Mouse (Mus musculus): ENCODE data around the gene Pml. TPM values are rescaled to one million over a fixed set of nuclear protein-coding genes. Genes with fewer than 3 reads are reported as not detected.

Gene Pml
- polyA plus RNA-seq, 1 experiment from 2014 or later, result 4.7 TPM

- WGBS, result 93% methylated on average over 2 of the region's 2 CpGs
- Histone ChIP-seq H3K9me3 (no peaks in the 10 kb centered on the region), H3K4me1 (replicated peaks) (no peaks in the 10 kb centered on the region; the same call in 1 of the 2 replicates), H3K27me3 (no peaks in the 10 kb centered on the region), H3K9ac (no peak overlapping the region), H3K4me2 (no peak overlapping the region), H3K4me3 (no peak overlapping the region), H3K36me3 (peaks cover 4% of the 10 kb centered on the region; the same call in 1 of the 2 replicates), H3K27ac (no peak overlapping the region)
- ATAC-seq (ENCODE audit: low FRiP score), result no peak
Observed at GRCm38 (mm10) chr9:58224356-58224755, 25.2 kb downstream of the Pml start.

- 73% methylated on average over 24 of the region's 24 CpGs for WGBS
- ATAC-seq (ENCODE audit: low FRiP score), result no peak
- Histone ChIP-seq H3K4me3 (no peak overlapping the region), H3K9ac (no peak overlapping the region), H3K4me2 (no peak overlapping the region), H3K4me1 (replicated peaks) (no peaks in the 10 kb centered on the region), H3K9me3 (no peaks in the 10 kb centered on the region), H3K36me3 (no peaks in the 10 kb centered on the region), H3K27ac (no peak overlapping the region), H3K27me3 (no peaks in the 10 kb centered on the region)
Observed at GRCm38 (mm10) chr9:58220218-58220903, 29.2 kb downstream of the Pml start.

GRCm38 (mm10) chr9:58218539-58218938 is 31.0 kb downstream of the Pml start:
- Histone ChIP-seq H3K4me2 (no peak overlapping the region), H3K9me3 (no peaks in the 10 kb centered on the region), H3K27ac (no peak overlapping the region), H3K4me3 (no peak overlapping the region), H3K4me1 (replicated peaks) (peaks cover 7% of the 10 kb centered on the region), H3K9ac (no peak overlapping the region), H3K36me3 (no peaks in the 10 kb centered on the region), H3K27me3 (no peaks in the 10 kb centered on the region)
- ATAC-seq (ENCODE audit: low FRiP score), result no peak
- WGBS, result 83% methylated on average over 3 of the region's 3 CpGs

GRCm38 (mm10) chr9:58216402-58216801 is 33.2 kb downstream of the Pml start:
- Histone ChIP-seq H3K9ac (no peak overlapping the region), H3K27ac (no peak overlapping the region), H3K27me3 (0 out of 2 replicates have a peak, but pooled peaks cover 4% of the 10 kb centered on the region), H3K9me3 (no peaks in the 10 kb centered on the region), H3K4me3 (no peak overlapping the region), H3K4me2 (no peak overlapping the region), H3K4me1 (replicated peaks) (peaks cover 11% of the 10 kb centered on the region), H3K36me3 (no peaks in the 10 kb centered on the region)
- ATAC-seq (ENCODE audit: low FRiP score), result peak; percentile 68; the same call in 1 of the 2 replicates
- WGBS, result 44% methylated on average over 6 of the region's 6 CpGs

GRCm38 (mm10) chr9:58214519-58215180 is 34.9 kb downstream of the Pml start:
- Histone ChIP-seq H3K9ac (no peak overlapping the region), H3K4me3 (no peak overlapping the region), H3K4me2 (no peak overlapping the region), H3K36me3 (no peaks in the 10 kb centered on the region), H3K27me3 (0 out of 2 replicates have a peak, but pooled peaks cover 11% of the 10 kb centered on the region), H3K9me3 (no peaks in the 10 kb centered on the region), H3K27ac (no peak overlapping the region), H3K4me1 (replicated peaks) (peaks cover 11% of the 10 kb centered on the region)
- no peak for ATAC-seq (ENCODE audit: low FRiP score)
- 62% methylated on average over 8 of the region's 8 CpGs for WGBS

- peaks cover 11% of the 10 kb centered on the region for H3K4me1 ChIP-seq (replicated peaks)
- WGBS, result 28% methylated on average over 5 of the region's 5 CpGs
- no peak overlapping the region for H3K4me3 ChIP-seq
- H3K27me3 ChIP-seq, result 0 out of 2 replicates have a peak, but pooled peaks cover 11% of the 10 kb centered on the region
- peak overlapping the region; percentile 23; the same call in 1 of the 2 replicates for H3K27ac ChIP-seq
- H3K4me2 ChIP-seq, result no peak overlapping the region
- H3K9ac ChIP-seq, result no peak overlapping the region
- no peaks in the 10 kb centered on the region for H3K36me3 ChIP-seq
- no peak for ATAC-seq (ENCODE audit: low FRiP score)
- no peaks in the 10 kb centered on the region for H3K9me3 ChIP-seq
Observed at GRCm38 (mm10) chr9:58213865-58214264, 35.7 kb downstream of the Pml start.

GRCm38 (mm10) chr9:58213377-58213776 is 36.2 kb downstream of the Pml start:
- Histone ChIP-seq H3K9me3 (no peaks in the 10 kb centered on the region), H3K4me1 (replicated peaks) (peaks cover 11% of the 10 kb centered on the region), H3K27ac (peak overlapping the region; percentile 23; the same call in 1 of the 2 replicates), H3K9ac (no peak overlapping the region), H3K27me3 (0 out of 2 replicates have a peak, but pooled peaks cover 11% of the 10 kb centered on the region), H3K4me3 (no peak overlapping the region), H3K4me2 (no peak overlapping the region), H3K36me3 (no peaks in the 10 kb centered on the region)
- no peak for ATAC-seq (ENCODE audit: low FRiP score)
- WGBS, result 78% methylated on average over 5 of the region's 5 CpGs

- Histone ChIP-seq H3K27me3 (peaks cover 35% of the 10 kb centered on the region), H3K4me2 (no peak overlapping the region), H3K9ac (no peak overlapping the region), H3K9me3 (no peaks in the 10 kb centered on the region), H3K4me1 (replicated peaks) (peaks cover 14% of the 10 kb centered on the region), H3K4me3 (no peak overlapping the region), H3K27ac (no peak overlapping the region), H3K36me3 (no peaks in the 10 kb centered on the region)
- no peak for ATAC-seq (ENCODE audit: low FRiP score)
- WGBS, result 91% methylated on average over 2 of the region's 2 CpGs
Observed at GRCm38 (mm10) chr9:58210304-58210627, 39.3 kb downstream of the Pml start.

- H3K4me2 ChIP-seq, result no peak overlapping the region
- H3K9me3 ChIP-seq, result no peaks in the 10 kb centered on the region
- WGBS, result 72% methylated on average over 8 of the region's 8 CpGs
- no peak overlapping the region for H3K9ac ChIP-seq
- H3K27me3 ChIP-seq, result peaks cover 40% of the 10 kb centered on the region
- no peaks in the 10 kb centered on the region for H3K36me3 ChIP-seq
- H3K4me3 ChIP-seq, result no peak overlapping the region
- no peak for ATAC-seq (ENCODE audit: low FRiP score)
- H3K27ac ChIP-seq, result no peak overlapping the region
- H3K4me1 ChIP-seq (replicated peaks), result peaks cover 14% of the 10 kb centered on the region
Observed at GRCm38 (mm10) chr9:58209462-58210303, 39.9 kb downstream of the Pml start.

- ATAC-seq (ENCODE audit: low FRiP score), result no peak
- H3K4me3 ChIP-seq, result no peak overlapping the region
- 72% methylated on average over 7 of the region's 7 CpGs for WGBS
- H3K36me3 ChIP-seq, result no peaks in the 10 kb centered on the region
- no peak overlapping the region for H3K4me2 ChIP-seq
- no peak overlapping the region for H3K27ac ChIP-seq
- no peak overlapping the region for H3K9ac ChIP-seq
- H3K9me3 ChIP-seq, result no peaks in the 10 kb centered on the region
- peaks cover 71% of the 10 kb centered on the region for H3K27me3 ChIP-seq
- H3K4me1 ChIP-seq (replicated peaks), result peaks cover 34% of the 10 kb centered on the region
Observed at GRCm38 (mm10) chr9:58206013-58206412, 43.6 kb downstream of the Pml start.

- H3K27ac ChIP-seq, result no peak overlapping the region
- peak; percentile 60; the same call in 1 of the 2 replicates for ATAC-seq (ENCODE audit: low FRiP score)
- peak overlapping the region; percentile 34 for H3K4me3 ChIP-seq
- H3K9ac ChIP-seq, result peak overlapping the region; percentile 39; the same call in 1 of the 2 replicates
- H3K27me3 ChIP-seq, result peaks cover 78% of the 10 kb centered on the region
- no peaks in the 10 kb centered on the region for H3K36me3 ChIP-seq
- H3K4me1 ChIP-seq (replicated peaks), result peaks cover 48% of the 10 kb centered on the region
- H3K9me3 ChIP-seq, result no peaks in the 10 kb centered on the region
- H3K4me2 ChIP-seq, result peak overlapping the region; percentile 58
- WGBS, result 4% methylated on average over 18 of the region's 18 CpGs
Observed at GRCm38 (mm10) chr9:58204448-58205000, 45.1 kb downstream of the Pml start.

All from hindbrain, embryonic 13.5 days (tissue).